Mouse (Mus musculus): ENCODE results near the gene Gm11565.

DNA sequence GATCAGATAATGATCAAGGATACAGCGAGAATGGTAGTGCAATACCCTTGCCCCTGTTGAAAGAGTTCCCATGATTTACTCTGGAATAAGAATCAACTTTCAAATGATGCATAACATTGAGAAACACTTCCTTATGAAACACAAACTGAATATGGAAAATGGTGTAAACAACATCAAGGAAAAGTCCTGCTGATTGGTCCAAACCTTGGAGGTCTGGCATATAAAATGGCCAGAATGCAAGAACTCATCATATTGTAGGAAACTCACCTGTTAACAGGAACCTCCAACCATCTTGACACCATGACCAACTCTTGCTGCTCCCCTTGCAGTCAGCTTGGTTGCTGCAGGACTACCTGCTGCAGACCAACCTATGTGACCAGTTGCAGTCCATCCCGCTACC is 33.6 kb downstream of the Gm11565 start, which contains the start of gene Krtap9-5:
- TF ChIP-seq CTCF (IDR thresholded peaks at IDR 0.05; ENCODE audit: borderline replicate concordance, extremely low read depth, insufficient read depth, insufficient read length) (no peak), POLR2A (IDR thresholded peaks at IDR 0.05; ENCODE audit: borderline replicate concordance, extremely low read depth, insufficient read depth, insufficient read length, poor library complexity, severe bottlenecking) (no peak)

All from brain, embryonic 14.5 days (tissue).